Mouse (Mus musculus): Measurements from ENCODE around the gene Mrap2.
"Not testable (repeated sequence)": the region's sequence is repeated elsewhere in the genome, so short reads cannot be mapped to it uniquely, and the experiment has no call there.

Gene Mrap2

DNA sequence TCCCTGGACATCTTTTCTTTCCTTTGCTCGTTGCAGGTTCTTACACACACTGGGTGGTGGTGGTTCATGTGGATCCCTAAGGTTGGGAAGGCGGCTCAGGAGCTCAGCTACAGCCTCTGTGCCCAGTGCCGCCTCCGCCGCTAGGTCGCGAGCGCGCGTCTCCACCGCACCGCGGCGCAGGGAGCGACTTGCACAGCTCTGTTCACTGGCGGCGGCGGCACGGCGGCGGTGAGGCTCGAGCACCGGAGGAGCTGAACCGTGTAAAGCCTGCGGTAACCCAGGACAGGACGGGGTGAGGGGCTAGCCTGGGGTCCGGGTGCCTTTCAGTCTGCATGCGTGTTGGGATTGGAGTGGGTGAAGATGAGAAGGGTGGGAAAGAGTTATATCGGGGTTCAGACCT lies at the start of gene Mrap2:
Gene Mrap2 (plus strand): TSS at position 201 of the 400 bp plus-strand sequence.
- no peak for DNase-seq (ENCODE audit: low spot score in 2 of 2)

DNA sequence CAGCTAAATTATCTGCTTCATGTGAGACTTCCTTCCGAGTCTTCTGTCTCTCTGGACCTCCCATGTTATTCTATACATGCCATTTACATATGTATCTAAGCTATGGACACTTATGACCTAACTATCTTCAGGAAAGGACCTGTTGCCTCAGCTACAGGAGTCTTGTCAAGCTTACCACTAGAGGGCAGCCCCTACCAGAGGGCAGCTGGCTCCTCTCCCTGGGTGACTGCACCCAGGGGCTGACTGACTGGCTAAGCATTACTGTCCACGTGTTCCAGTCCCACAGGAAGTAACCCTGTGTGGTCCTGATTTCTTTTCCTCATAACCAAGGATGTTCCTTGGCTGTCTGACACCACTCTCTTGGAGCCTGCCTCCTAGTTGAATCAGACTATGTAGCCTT lies 46.1 kb upstream of the Mrap2 start:
- DNase-seq (ENCODE audit: low spot score in 2 of 2) = peak; percentile 9 to 13

- no peak for DNase-seq (ENCODE audit: low spot score in 2 of 2)
These were observed 29.1 kb upstream of the Mrap2 start for GRCm38 (mm10) chr9:87115019-87115418.

DNA sequence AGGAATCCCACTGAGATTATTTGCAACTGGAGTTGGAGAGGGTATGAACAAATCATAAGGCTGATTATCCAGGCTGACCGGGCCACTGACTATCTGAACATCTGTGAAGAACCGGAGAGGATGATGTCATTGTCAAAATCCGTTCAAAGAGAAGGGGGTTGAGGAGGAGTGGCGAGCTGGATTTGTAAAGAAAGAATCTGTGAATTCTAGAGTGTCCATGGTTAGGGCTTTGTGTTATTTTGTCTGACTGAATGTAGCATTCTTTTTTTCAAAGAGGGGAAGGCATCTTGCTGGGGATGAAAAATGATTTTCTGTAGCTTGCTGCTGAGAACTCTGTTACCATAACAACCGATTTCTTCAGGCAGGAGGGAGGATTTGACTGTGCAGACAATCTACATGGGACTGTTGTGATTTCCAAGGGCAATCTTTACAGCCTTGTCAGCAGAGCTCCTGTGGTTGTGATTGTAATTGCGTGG lies 28.6 kb upstream of the Mrap2 start:
- DNase-seq (ENCODE audit: low spot score in 2 of 2) = no peak

DNA sequence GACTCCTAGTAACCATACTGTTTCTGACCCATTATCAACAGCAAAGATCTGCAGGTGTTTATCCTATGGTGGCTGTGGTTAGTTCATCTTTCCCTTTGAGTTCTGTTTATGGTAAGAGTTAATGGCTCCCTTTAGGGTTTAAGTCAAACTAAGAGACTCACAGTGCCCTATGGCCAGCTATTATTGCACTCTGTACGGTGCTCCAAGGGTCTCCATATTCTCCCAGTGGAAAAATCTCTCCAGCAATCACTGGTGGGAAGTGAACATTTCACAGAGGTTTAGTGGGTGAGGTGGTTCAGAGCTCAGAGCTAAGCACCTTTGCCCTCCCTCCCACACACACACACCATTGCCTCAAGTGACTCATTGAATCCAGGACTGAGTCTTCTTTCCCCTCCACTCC lies 28.1 kb upstream of the Mrap2 start:
- DNase-seq (ENCODE audit: low spot score in 2 of 2) = no peak

DNA sequence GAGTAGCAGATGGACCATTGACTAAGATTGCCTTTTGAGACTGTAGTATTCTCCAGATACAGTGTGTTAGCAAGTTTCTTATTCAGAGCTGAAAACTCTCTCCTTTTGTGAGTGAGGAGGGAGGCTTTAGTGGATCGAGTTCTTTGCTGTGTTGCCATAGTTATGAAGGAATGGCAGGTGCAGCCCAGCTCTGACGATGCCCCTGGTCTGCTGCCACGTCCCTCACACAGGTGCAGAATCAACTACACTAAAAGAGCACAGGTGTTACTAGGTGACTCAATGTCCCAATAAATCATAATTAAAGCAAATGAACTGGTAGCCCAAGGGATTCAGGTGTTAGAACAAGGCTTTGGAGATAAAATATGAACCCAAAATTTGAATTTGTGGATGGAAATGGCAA lies 25.1 kb upstream of the Mrap2 start:
- no peak for DNase-seq (ENCODE audit: low spot score in 2 of 2)

DNA sequence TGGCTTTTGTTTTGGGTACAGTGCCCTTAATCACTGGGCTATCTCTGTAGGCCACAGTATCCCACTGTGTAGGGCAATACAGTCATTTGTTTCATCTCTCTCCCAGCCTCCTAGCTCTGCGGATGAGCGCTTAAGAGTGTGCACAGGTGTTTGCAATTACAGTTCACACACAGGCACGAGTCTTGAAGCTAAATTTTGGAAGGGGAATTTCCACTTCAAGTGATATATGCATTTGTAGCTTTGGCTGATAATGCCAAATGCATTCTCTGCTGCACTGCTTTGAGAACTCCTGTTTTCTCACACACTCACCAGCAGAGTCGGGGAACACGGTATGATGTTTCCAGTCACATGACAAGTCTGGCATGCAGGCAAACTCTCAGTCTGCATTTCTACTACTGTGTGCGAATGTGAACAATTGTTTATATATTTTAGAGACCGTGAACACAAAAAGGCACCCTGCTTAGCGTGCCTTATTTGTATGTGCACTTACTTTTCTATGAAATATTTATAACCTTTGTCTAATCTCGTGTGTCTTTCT lies 22.1 kb upstream of the Mrap2 start:
- no peak for DNase-seq (ENCODE audit: low spot score in 2 of 2)

- DNase-seq (ENCODE audit: low spot score in 2 of 2) = not testable (repeated sequence)
These were observed 17.1 kb upstream of the Mrap2 start for GRCm38 (mm10) chr9:87127046-87127445.

- peak in 1 of 2 experiments; percentile 8 for DNase-seq (ENCODE audit: low spot score in 2 of 2)
These were observed 8.1 kb upstream of the Mrap2 start for GRCm38 (mm10) chr9:87135765-87136558.

- no peak for DNase-seq (ENCODE audit: low spot score in 2 of 2)
These were observed 1.0 kb upstream of the Mrap2 start for GRCm38 (mm10) chr9:87143076-87143475.

GRCm38 (mm10) chr9:87144532-87144931 lies 426 bp downstream of the Mrap2 start:
- DNase-seq (ENCODE audit: low spot score in 2 of 2) = no peak

GRCm38 (mm10) chr9:87145180-87145579 lies 1.1 kb downstream of the Mrap2 start:
- DNase-seq (ENCODE audit: low spot score in 2 of 2) = no peak

- no peak for DNase-seq (ENCODE audit: low spot score in 2 of 2)
These were observed 1.6 kb downstream of the Mrap2 start for GRCm38 (mm10) chr9:87145671-87146070.

GRCm38 (mm10) chr9:87146400-87146799 lies 2.3 kb downstream of the Mrap2 start:
- no peak for DNase-seq (ENCODE audit: low spot score in 2 of 2)

DNA sequence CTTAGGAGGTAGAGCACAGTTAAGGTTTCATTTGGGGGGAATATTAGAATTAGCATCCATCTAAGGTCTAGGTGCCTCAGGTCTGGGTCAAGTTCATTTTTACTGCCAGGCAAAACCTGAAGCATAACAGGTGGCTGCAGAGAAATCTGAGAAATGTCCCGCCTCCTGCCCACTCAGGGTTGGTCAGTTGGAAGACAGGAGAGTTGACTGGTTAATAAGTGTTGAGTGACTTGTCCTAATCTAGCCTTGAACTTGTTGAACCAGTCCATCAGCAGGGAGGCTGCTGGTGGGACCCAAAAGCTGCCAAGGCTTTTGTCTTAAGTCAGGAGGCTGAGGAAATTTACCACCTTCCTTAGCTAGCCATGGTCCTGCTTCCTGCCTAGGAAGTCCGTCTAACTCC lies 3.8 kb downstream of the Mrap2 start:
- no peak for DNase-seq (ENCODE audit: low spot score in 2 of 2)

GRCm38 (mm10) chr9:87152641-87153325 lies 8.7 kb downstream of the Mrap2 start:
- no peak for DNase-seq (ENCODE audit: low spot score in 2 of 2)

GRCm38 (mm10) chr9:87162559-87162958 lies 18.5 kb downstream of the Mrap2 start:
- no peak for DNase-seq (ENCODE audit: low spot score in 2 of 2)

DNA sequence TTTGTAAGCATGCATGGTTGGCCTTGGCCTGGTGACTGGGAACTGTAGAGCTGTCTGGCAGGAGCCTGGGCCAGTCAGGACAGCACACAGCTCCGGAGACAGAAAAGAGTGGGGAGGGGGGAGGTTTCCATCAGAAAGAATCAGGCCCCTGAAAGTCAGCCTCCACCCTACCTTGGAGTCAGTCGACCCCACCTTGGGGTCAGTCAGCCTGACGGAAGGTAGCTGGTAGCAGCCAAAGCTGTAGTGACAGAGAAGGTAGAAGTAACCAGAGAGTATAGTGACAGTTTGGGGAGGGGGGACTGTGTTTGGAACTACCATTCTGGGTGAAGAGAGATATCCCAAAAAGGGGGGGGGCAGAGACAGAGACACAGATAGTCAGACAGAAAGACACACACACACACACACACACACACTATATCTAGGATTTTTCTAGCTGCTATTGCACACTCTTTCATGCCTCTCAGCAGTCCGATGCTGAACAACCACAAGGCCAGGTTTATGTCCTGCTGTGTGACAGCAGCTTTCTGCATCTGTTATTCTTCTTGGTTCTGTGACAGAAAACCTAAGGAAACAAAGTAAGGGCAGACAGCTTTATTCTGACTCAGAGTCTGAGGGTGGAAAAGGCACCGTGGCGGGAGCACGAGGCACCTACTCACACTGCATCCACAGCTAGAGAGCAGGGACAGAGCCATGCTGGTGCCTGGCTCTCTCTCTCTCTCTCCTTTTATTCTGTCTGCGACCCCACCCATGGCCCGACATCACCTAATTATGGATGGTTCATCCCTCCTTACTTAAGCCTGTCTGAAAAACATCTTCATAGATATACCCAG lies 23.1 kb downstream of the Mrap2 start:
- DNase-seq (ENCODE audit: low spot score in 2 of 2) = no peak

- DNase-seq (ENCODE audit: low spot score in 2 of 2) = no peak
These were observed 23.9 kb downstream of the Mrap2 start for GRCm38 (mm10) chr9:87168051-87168450.

DNA sequence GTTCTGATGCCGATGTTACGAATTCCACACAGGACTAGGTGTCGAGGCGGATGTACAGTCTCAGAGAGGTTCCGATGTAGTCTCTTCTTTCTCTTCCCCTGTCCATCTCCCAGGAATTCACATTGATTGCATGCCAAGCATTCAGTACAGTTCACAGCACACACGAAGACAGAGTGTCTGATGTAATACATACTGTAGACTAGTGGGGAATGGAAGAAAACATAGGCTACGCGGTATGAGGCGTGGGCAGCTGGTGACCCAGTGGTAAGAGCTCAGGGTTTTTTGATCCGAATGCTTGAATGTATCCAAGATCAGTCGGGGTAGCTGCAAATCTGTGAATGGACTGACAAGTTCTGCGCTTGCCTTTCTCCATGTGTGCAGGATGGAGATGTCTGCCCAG lies 25.0 kb downstream of the Mrap2 start:
- DNase-seq (ENCODE audit: low spot score in 2 of 2) = no peak

DNA sequence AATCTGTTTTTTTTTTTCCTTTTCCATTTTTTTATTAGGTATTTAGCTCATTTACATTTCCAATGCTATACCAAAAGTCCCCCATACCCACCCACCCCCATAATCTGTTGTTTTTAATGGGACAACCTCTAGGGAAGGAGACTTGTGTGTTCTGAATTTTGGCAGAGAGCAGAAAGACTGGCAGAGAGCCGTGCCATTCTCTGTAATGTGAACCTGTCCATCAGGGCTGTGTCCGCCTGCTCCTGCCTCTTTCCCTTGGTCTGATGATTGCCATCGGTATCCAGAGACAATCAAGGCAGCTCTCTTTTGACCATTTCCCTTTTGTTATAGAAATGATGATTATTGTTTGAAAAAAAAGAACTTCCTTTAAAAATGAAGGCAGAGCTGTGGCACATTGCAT lies 26.8 kb downstream of the Mrap2 start:
- DNase-seq (ENCODE audit: low spot score in 2 of 2) = no peak

DNA sequence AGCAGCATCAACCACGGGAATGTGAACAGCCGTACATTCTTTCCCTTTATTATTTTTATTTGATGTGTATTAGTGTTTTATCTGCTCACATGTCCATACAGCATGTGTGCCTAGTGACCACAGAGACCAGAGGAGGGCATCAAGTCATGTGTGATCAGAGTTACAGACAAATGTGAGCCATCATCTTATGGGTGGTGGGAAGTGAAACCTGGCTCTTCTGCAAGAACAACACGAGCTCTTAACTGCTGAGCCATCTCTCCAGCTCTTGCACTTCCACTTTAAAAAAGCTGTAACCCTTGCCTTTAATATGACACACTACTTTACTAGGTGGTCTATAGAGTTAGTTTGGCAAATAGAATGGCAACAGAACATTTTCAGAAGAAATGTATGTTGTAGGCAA lies 27.4 kb downstream of the Mrap2 start:
- peak in 1 of 2 experiments; percentile 12 for DNase-seq (ENCODE audit: low spot score in 2 of 2)

All from heart, adult 9 months (tissue).